Mouse (Mus musculus): ENCODE results near the gene Phlda3.

GRCm38 (mm10) chr1:135799109-135799627 is 33.2 kb downstream of the Phlda3 start:
- TF ChIP-seq POLR2A (IDR thresholded peaks at IDR 0.05; ENCODE audit: insufficient read depth, low read depth, low read length), result no peak
- TF ChIP-seq CTCF (IDR thresholded peaks at IDR 0.05), result no peak
- no peak for TF ChIP-seq EP300 (IDR thresholded peaks at IDR 0.05; ENCODE audit: insufficient read depth, low read depth, low read length)
